Mouse (Mus musculus): ENCODE measurements around the gene Agpat2. TPM values are rescaled to one million over a fixed set of nuclear protein-coding genes. Genes with fewer than 3 reads are reported as not detected.
A peak's percentile ranks its signal among the peaks of the same experiment; 100 is the strongest.

Gene Agpat2
- polyA plus RNA-seq, 1 experiment, result 31.3 TPM

DNA sequence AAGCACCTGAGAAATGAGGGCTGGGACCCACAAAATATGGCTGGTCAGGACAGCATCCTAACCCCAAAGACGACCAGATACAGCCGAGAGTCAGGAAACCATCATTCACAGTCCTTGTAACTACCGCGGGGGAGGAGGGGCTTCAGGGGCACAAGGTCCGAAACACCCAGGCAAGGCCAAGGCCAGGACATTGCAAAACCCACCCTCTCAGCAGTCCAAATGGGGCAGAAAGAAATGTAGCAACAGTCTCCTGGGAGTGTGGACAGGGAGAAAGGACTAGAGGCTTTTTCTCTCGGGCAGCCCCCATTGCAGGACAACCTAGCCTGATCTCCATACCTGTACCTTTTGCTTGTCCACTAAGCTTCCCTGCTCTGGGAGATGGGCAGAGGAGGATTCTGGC, 1.1 kb downstream of the Agpat2 start:
- no peak for TF ChIP-seq E2F4 (IDR thresholded peaks at IDR 0.05; ENCODE audit: insufficient read depth)
- no peak for TF ChIP-seq MAX (IDR thresholded peaks at IDR 0.05; ENCODE audit: low read depth)
- TF ChIP-seq MYOD1 (IDR thresholded peaks at IDR 0.05; ENCODE audit: control insufficient read depth in 1 of 3, insufficient read length in 2 of 3, low read depth in 2 of 3), result no peak
- no peak for TF ChIP-seq MYOG (IDR thresholded peaks at IDR 0.05; ENCODE audit: control insufficient read depth in 1 of 3, insufficient read depth in 1 of 3, insufficient read length in 2 of 3, low read depth in 2 of 3)
- TF ChIP-seq USF1 (IDR thresholded peaks at IDR 0.05; ENCODE audit: low read depth), result no peak
- no peak for TF ChIP-seq TCF12 (IDR thresholded peaks at IDR 0.05; ENCODE audit: insufficient read depth, poor library complexity, severe bottlenecking)
- no peak for TF ChIP-seq SRF (IDR thresholded peaks at IDR 0.05; ENCODE audit: control insufficient read depth, insufficient read length, low read depth)
- no peak for TF ChIP-seq REST (IDR thresholded peaks at IDR 0.05; ENCODE audit: insufficient read depth, insufficient read length)
- TF ChIP-seq CEBPB (IDR thresholded peaks at IDR 0.05; ENCODE audit: insufficient read depth, poor library complexity, severe bottlenecking), result no peak
- TF ChIP-seq POLR2AphosphoS2 (IDR thresholded peaks at IDR 0.05; ENCODE audit: insufficient read length, low read depth), result no peak
- TF ChIP-seq POLR2A (IDR thresholded peaks at IDR 0.05; ENCODE audit: insufficient read length, low read depth), result no peak
- H3K36me3 ChIP-seq (ENCODE audit: control insufficient read depth, insufficient read depth), result no peaks in the 10 kb centered on the region
- H3K4me2 ChIP-seq (ENCODE audit: low read depth), result peak overlapping the region; percentile 93
- H3K79me2 ChIP-seq (ENCODE audit: control insufficient read depth, insufficient read depth), result no peaks in the 10 kb centered on the region
- no peaks in the 10 kb centered on the region for H3K27me3 ChIP-seq (ENCODE audit: control insufficient read depth, insufficient read depth, insufficient read length)
- H3ac ChIP-seq (ENCODE audit: control insufficient read depth, insufficient read length), result peak overlapping the region; percentile 65
- H3K4me3 ChIP-seq, result peak overlapping the region; percentile 50

DNA sequence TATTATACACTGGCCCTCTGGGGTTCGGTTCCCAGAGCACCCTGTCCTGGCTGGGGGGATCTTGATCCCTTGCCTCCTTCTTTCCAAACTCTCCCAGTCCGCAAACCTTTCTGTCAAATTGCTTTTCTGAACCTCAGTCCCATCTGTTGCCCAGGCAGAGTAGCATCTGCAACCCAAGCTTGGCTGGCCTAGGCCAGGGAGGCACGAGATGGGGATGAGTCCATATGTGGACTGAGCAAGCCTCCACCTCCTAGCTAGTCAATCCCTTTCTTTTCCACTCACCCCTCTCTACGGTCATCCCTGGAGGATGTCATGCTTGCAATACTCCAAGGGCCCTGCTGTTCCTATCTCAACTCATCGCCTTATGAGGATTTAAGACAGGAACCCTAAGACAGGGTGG, 1.6 kb downstream of the Agpat2 start:
- H3K79me2 ChIP-seq (ENCODE audit: control insufficient read depth, insufficient read depth), result no peaks in the 10 kb centered on the region
- peak overlapping the region; percentile 50 for H3K4me3 ChIP-seq
- H3K36me3 ChIP-seq (ENCODE audit: control insufficient read depth, insufficient read depth), result no peaks in the 10 kb centered on the region
- H3K4me2 ChIP-seq (ENCODE audit: low read depth), result peak overlapping the region; percentile 93
- no peaks in the 10 kb centered on the region for H3K27me3 ChIP-seq (ENCODE audit: control insufficient read depth, insufficient read depth, insufficient read length)
- no peak overlapping the region for H3ac ChIP-seq (ENCODE audit: control insufficient read depth, insufficient read length)
- no peak for TF ChIP-seq CEBPB (IDR thresholded peaks at IDR 0.05; ENCODE audit: insufficient read depth, poor library complexity, severe bottlenecking)

DNA sequence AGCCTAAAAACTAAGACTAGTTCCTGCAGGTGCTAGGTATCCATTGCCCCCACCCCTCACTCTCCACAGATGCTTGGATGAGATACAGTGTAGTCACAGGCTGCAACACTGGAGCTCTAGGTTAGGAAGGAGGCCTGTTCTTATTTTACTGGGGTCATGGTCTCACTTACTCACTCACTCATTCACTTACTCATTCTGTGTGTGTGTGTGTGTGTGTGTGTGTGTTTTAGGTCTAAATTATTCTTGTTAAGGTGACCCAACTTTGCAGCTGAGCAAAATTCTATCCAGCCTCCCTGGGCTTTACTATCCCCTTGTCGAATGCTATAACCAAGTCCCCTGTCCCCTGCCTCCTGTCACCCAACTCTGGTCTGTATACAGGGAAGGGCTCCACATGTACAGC, 2.6 kb downstream of the Agpat2 start:
- no peak for TF ChIP-seq TCF12 (IDR thresholded peaks at IDR 0.05; ENCODE audit: insufficient read depth, poor library complexity, severe bottlenecking)
- no peak for TF ChIP-seq E2F4 (IDR thresholded peaks at IDR 0.05; ENCODE audit: insufficient read depth)
- no peak for TF ChIP-seq POLR2AphosphoS2 (IDR thresholded peaks at IDR 0.05; ENCODE audit: insufficient read length, low read depth)
- TF ChIP-seq USF1 (IDR thresholded peaks at IDR 0.05; ENCODE audit: low read depth), result no peak
- Histone ChIP-seq H3K4me2 (ENCODE audit: low read depth) (no peak overlapping the region), H3K36me3 (ENCODE audit: control insufficient read depth, insufficient read depth) (no peaks in the 10 kb centered on the region), H3K27me3 (ENCODE audit: control insufficient read depth, insufficient read depth, insufficient read length) (no peaks in the 10 kb centered on the region), H3K4me3 (no peak overlapping the region), H3ac (ENCODE audit: control insufficient read depth, insufficient read length) (no peak overlapping the region), H3K79me2 (ENCODE audit: control insufficient read depth, insufficient read depth) (no peaks in the 10 kb centered on the region)

DNA sequence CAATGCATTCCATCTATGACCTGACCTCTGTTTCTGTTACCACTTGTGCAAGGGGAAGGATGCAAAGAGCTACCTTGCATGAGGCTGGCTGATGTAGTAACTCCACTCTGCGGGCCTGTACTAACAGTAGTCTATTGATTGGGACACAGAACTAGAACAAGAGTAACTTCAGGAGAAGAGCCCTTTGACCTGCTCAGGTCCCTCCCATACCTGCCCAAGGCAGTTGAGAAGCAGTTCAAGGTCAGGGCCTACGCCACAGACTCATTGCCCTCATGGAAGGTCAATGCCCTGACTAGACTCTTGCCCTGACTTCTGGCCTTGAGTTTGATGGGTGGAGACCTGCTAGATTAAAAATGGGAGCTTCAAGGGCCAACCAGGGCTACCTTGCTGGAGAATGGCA, 3.6 kb downstream of the Agpat2 start:
- no peak overlapping the region for H3ac ChIP-seq (ENCODE audit: control insufficient read depth, insufficient read length)
- no peaks in the 10 kb centered on the region for H3K36me3 ChIP-seq (ENCODE audit: control insufficient read depth, insufficient read depth)
- no peaks in the 10 kb centered on the region for H3K27me3 ChIP-seq (ENCODE audit: control insufficient read depth, insufficient read depth, insufficient read length)
- H3K4me3 ChIP-seq, result no peak overlapping the region
- H3K79me2 ChIP-seq (ENCODE audit: control insufficient read depth, insufficient read depth), result no peaks in the 10 kb centered on the region
- no peak overlapping the region for H3K4me2 ChIP-seq (ENCODE audit: low read depth)
- TF ChIP-seq POLR2A (IDR thresholded peaks at IDR 0.05; ENCODE audit: insufficient read length, low read depth) (no peak), TCF12 (IDR thresholded peaks at IDR 0.05; ENCODE audit: insufficient read depth, poor library complexity, severe bottlenecking) (no peak), MYOD1 (IDR thresholded peaks at IDR 0.05; ENCODE audit: control insufficient read depth in 1 of 3, insufficient read length in 2 of 3, low read depth in 2 of 3) (no peak), POLR2AphosphoS2 (IDR thresholded peaks at IDR 0.05; ENCODE audit: insufficient read length, low read depth) (no peak), CEBPB (IDR thresholded peaks at IDR 0.05; ENCODE audit: insufficient read depth, poor library complexity, severe bottlenecking) (no peak), MAX (IDR thresholded peaks at IDR 0.05; ENCODE audit: low read depth) (no peak), REST (IDR thresholded peaks at IDR 0.05; ENCODE audit: insufficient read depth, insufficient read length) (no peak)

DNA sequence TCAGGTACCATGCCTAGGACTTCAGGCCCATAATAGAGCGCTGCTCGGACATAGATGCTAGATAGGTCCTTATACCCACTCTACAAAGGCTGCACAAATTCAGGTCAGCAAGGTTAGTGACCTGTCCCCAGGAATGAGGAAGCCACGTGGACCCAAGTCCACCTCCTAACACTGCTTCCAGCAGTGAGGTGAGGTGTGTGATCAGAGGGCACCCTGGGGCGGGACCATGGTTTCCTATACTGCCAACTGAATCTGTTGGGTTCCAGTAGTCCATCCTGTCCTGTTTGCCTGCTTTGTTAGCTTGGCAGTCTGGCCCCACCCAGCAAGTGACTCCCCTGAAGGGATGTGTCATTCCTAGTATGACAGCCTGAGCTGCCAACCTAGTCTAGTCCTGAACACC, 4.3 kb downstream of the Agpat2 start:
- Histone ChIP-seq H3ac (ENCODE audit: control insufficient read depth, insufficient read length) (no peak overlapping the region), H3K4me2 (ENCODE audit: low read depth) (no peak overlapping the region), H3K36me3 (ENCODE audit: control insufficient read depth, insufficient read depth) (no peaks in the 10 kb centered on the region), H3K79me2 (ENCODE audit: control insufficient read depth, insufficient read depth) (no peaks in the 10 kb centered on the region), H3K27me3 (ENCODE audit: control insufficient read depth, insufficient read depth, insufficient read length) (no peaks in the 10 kb centered on the region), H3K4me3 (no peak overlapping the region)
- TF ChIP-seq USF1 (IDR thresholded peaks at IDR 0.05; ENCODE audit: low read depth) (no peak), CEBPB (IDR thresholded peaks at IDR 0.05; ENCODE audit: insufficient read depth, poor library complexity, severe bottlenecking) (no peak), MYOG (IDR thresholded peaks at IDR 0.05; ENCODE audit: control insufficient read depth in 1 of 3, insufficient read depth in 1 of 3, insufficient read length in 2 of 3, low read depth in 2 of 3) (no peak), TCF3 (IDR thresholded peaks at IDR 0.05; ENCODE audit: insufficient read length, low read depth) (no peak), POLR2A (IDR thresholded peaks at IDR 0.05; ENCODE audit: insufficient read length, low read depth) (no peak), MYOD1 (IDR thresholded peaks at IDR 0.05; ENCODE audit: control insufficient read depth in 1 of 3, insufficient read length in 2 of 3, low read depth in 2 of 3) (no peak), E2F4 (IDR thresholded peaks at IDR 0.05; ENCODE audit: insufficient read depth) (no peak), MAX (IDR thresholded peaks at IDR 0.05; ENCODE audit: low read depth) (no peak), TCF12 (IDR thresholded peaks at IDR 0.05; ENCODE audit: insufficient read depth, poor library complexity, severe bottlenecking) (no peak), REST (IDR thresholded peaks at IDR 0.05; ENCODE audit: insufficient read depth, insufficient read length) (no peak), POLR2AphosphoS2 (IDR thresholded peaks at IDR 0.05; ENCODE audit: insufficient read length, low read depth) (no peak), SRF (IDR thresholded peaks at IDR 0.05; ENCODE audit: control insufficient read depth, insufficient read length, low read depth) (no peak)
